Mouse (Mus musculus): ENCODE results near the gene Zcchc2.
A peak's percentile ranks its signal among the peaks of the same experiment; 100 is the strongest.

The Zcchc2 gene

GRCm38 (mm10) chr1:105988903-105989639 is 1.1 kb upstream of the Zcchc2 start:
- DNase-seq (ENCODE audit: low read depth, low spot score), result no peak

GRCm38 (mm10) chr1:105989640-105989984 is 594 bp upstream of the Zcchc2 start:
- DNase-seq (ENCODE audit: low read depth, low spot score), result no peak

- DNase-seq (ENCODE audit: low read depth, low spot score), result peak; percentile 58
Observed at GRCm38 (mm10) chr1:105990911-105991761, 930 bp downstream of the Zcchc2 start.

GRCm38 (mm10) chr1:105991931-105992837 is 2.0 kb downstream of the Zcchc2 start:
- no peak for DNase-seq (ENCODE audit: low read depth, low spot score)

- peak; percentile 27 for DNase-seq (ENCODE audit: low read depth, low spot score)
Observed at GRCm38 (mm10) chr1:105993196-105993595, 3.0 kb downstream of the Zcchc2 start.

GRCm38 (mm10) chr1:105993601-105994209 is 3.5 kb downstream of the Zcchc2 start:
- peak; percentile 88 for DNase-seq (ENCODE audit: low read depth, low spot score)

- no peak for DNase-seq (ENCODE audit: low read depth, low spot score)
Observed at GRCm38 (mm10) chr1:105995966-105996365, 5.8 kb downstream of the Zcchc2 start.

- no peak for DNase-seq (ENCODE audit: low read depth, low spot score)
Observed at GRCm38 (mm10) chr1:105997282-105997681, 7.1 kb downstream of the Zcchc2 start.

- no peak for DNase-seq (ENCODE audit: low read depth, low spot score)
Observed at GRCm38 (mm10) chr1:105999802-106000201, 9.6 kb downstream of the Zcchc2 start.

- DNase-seq (ENCODE audit: low read depth, low spot score), result no peak
Observed at GRCm38 (mm10) chr1:106007581-106007980, 17.4 kb downstream of the Zcchc2 start.

GRCm38 (mm10) chr1:106011097-106011496 is 20.9 kb downstream of the Zcchc2 start:
- no peak for DNase-seq (ENCODE audit: low read depth, low spot score)

- DNase-seq (ENCODE audit: low read depth, low spot score), result no peak
Observed at GRCm38 (mm10) chr1:106013759-106014158, 23.6 kb downstream of the Zcchc2 start.

- DNase-seq (ENCODE audit: low read depth, low spot score), result no peak
Observed at GRCm38 (mm10) chr1:106016262-106016661, 26.1 kb downstream of the Zcchc2 start.

GRCm38 (mm10) chr1:106019854-106020253 is 29.6 kb downstream of the Zcchc2 start:
- no peak for DNase-seq (ENCODE audit: low read depth, low spot score)

- DNase-seq (ENCODE audit: low read depth, low spot score), result no peak
Observed at GRCm38 (mm10) chr1:106022998-106023397, 32.8 kb downstream of the Zcchc2 start.

- DNase-seq (ENCODE audit: low read depth, low spot score), result no peak
Observed at GRCm38 (mm10) chr1:106024254-106024653, 34.0 kb downstream of the Zcchc2 start.

GRCm38 (mm10) chr1:106024778-106025177 is 34.6 kb downstream of the Zcchc2 start:
- no peak for DNase-seq (ENCODE audit: low read depth, low spot score)

- DNase-seq (ENCODE audit: low read depth, low spot score), result no peak
Observed at GRCm38 (mm10) chr1:106029769-106030168, 39.6 kb downstream of the Zcchc2 start.

GRCm38 (mm10) chr1:106030331-106030730 is 40.1 kb downstream of the Zcchc2 start:
- DNase-seq (ENCODE audit: low read depth, low spot score), result no peak

- DNase-seq (ENCODE audit: low read depth, low spot score), result no peak
Observed at GRCm38 (mm10) chr1:106030886-106031285, 40.7 kb downstream of the Zcchc2 start.

- DNase-seq (ENCODE audit: low read depth, low spot score), result no peak
Observed at GRCm38 (mm10) chr1:106031908-106032307, 41.7 kb downstream of the Zcchc2 start.
